Mouse (Mus musculus): ENCODE data around the gene 9030025P20Rik. TPM values are rescaled to one million over a fixed set of nuclear protein-coding genes. Genes with fewer than 3 reads are reported as not detected.
"Not testable (repeated sequence)": the region's sequence is repeated elsewhere in the genome, so short reads cannot be mapped to it uniquely, and the experiment has no call there.

The 9030025P20Rik gene
- 5.8 and 7.1 TPM in 2 replicates for polyA plus RNA-seq (2014; fragmentation: Nextera tagmentation; extraction: Ambion mirVana)

- not testable (repeated sequence) for H3K36me3 ChIP-seq (ENCODE audit: control insufficient read depth, insufficient read depth, low read length); H3K27ac ChIP-seq (replicated peaks in 1 of 2; ENCODE audit: control insufficient read depth in 1 of 2, insufficient read depth in 1 of 2, low read depth in 2 of 2, low read length in 2 of 2); H3K4me3 ChIP-seq (ENCODE audit: control insufficient read depth in 1 of 2, insufficient read depth in 1 of 2, low read depth in 1 of 2, low read length in 2 of 2); H3K9me3 ChIP-seq (ENCODE audit: control insufficient read depth, low read length); H3K27me3 ChIP-seq (ENCODE audit: control insufficient read depth, insufficient read depth, low read length); H3K9ac ChIP-seq (ENCODE audit: low read length); H3K4me1 ChIP-seq (ENCODE audit: control insufficient read depth in 2 of 2, insufficient read depth in 2 of 2, low read length in 2 of 2)
- no CpG with 5 or more reads among the region's 60 CpGs for WGBS
- peak; percentile 98 for ATAC-seq (ENCODE audit: insufficient number of reproducible peaks, insufficient read depth, low FRiP score, low read depth)
- peak within 1 kb of the TSS; percentile 35; the same call in 1 of the 2 replicates for H3K4me2 ChIP-seq (ENCODE audit: low read length)
These were observed at the start of gene 9030025P20Rik, which contains the start of gene Gm3417 for GRCm38 (mm10) chr17:14978362-14979038. Gene 9030025P20Rik, plus strand, starts transcription at chr17:14978468. Gene Gm3417, minus strand, starts transcription at chr17:14978790.

DNA sequence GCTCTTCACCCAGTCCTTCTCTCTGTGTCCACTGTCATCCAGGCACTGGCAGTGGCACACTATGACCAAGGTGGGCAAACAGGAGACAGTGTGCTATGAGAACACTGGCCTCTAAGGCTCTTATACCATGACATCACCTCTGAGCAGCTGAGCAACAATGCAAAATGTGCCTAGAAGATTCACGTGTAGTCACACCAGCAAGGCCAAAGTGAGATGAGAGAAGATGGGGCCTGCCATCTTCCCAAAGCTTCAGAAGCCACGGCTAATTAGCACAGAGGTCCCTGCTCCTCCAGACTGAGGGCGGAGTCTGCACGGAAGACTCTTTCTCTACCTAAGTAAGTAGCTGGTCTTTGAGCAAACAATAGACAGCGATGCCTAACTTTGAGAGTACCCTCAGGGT lies 49.6 kb upstream of the 9030025P20Rik start:
- ATAC-seq (ENCODE audit: insufficient number of reproducible peaks, insufficient read depth, low FRiP score, low read depth): no peak
- 64% methylated on average over 5 of the region's 5 CpGs for WGBS
- no peak overlapping the region for H3K4me3 ChIP-seq (ENCODE audit: control insufficient read depth in 1 of 2, insufficient read depth in 1 of 2, low read depth in 1 of 2, low read length in 2 of 2)
- H3K9ac ChIP-seq (ENCODE audit: low read length): no peak overlapping the region
- H3K27me3 ChIP-seq (ENCODE audit: control insufficient read depth, insufficient read depth, low read length): no peaks in the 10 kb centered on the region
- H3K27ac ChIP-seq (replicated peaks in 1 of 2; ENCODE audit: control insufficient read depth in 1 of 2, insufficient read depth in 1 of 2, low read depth in 2 of 2, low read length in 2 of 2): no peak overlapping the region
- H3K4me2 ChIP-seq (ENCODE audit: low read length): no peak overlapping the region
- H3K9me3 ChIP-seq (ENCODE audit: control insufficient read depth, low read length): no peaks in the 10 kb centered on the region
- no peaks in the 10 kb centered on the region for H3K4me1 ChIP-seq (ENCODE audit: control insufficient read depth in 2 of 2, insufficient read depth in 2 of 2, low read length in 2 of 2)
- H3K36me3 ChIP-seq (ENCODE audit: control insufficient read depth, insufficient read depth, low read length): no peaks in the 10 kb centered on the region

DNA sequence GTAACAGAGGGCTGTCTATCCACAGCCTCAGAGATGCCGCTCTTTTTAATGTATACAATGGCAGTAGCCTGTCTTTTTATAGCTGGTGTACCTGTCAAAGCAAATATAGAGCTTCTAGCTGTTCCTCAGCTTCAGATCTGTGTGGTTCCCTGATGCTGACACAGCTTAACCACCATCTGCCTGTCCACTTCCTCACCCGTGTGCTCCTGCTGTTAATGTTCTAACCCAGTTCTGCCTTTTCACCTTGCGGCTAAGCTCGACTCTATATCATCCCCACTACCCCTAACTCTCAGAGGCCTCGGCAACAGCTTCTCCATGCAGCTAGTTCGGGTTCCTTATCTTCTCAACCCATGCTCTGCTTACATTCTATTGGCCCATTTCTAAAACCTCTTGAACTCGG lies 47.6 kb upstream of the 9030025P20Rik start:
- no peaks in the 10 kb centered on the region for H3K36me3 ChIP-seq (ENCODE audit: control insufficient read depth, insufficient read depth, low read length)
- H3K27me3 ChIP-seq (ENCODE audit: control insufficient read depth, insufficient read depth, low read length): no peaks in the 10 kb centered on the region
- no peak overlapping the region for H3K9ac ChIP-seq (ENCODE audit: low read length)
- no peaks in the 10 kb centered on the region for H3K4me1 ChIP-seq (ENCODE audit: control insufficient read depth in 2 of 2, insufficient read depth in 2 of 2, low read length in 2 of 2)
- H3K4me2 ChIP-seq (ENCODE audit: low read length): no peak overlapping the region
- WGBS: 72% methylated on average over 7 of the region's 7 CpGs
- H3K4me3 ChIP-seq (ENCODE audit: control insufficient read depth in 1 of 2, insufficient read depth in 1 of 2, low read depth in 1 of 2, low read length in 2 of 2): no peak overlapping the region
- no peak for ATAC-seq (ENCODE audit: insufficient number of reproducible peaks, insufficient read depth, low FRiP score, low read depth)
- H3K27ac ChIP-seq (replicated peaks in 1 of 2; ENCODE audit: control insufficient read depth in 1 of 2, insufficient read depth in 1 of 2, low read depth in 2 of 2, low read length in 2 of 2): no peak overlapping the region
- H3K9me3 ChIP-seq (ENCODE audit: control insufficient read depth, low read length): no peaks in the 10 kb centered on the region

DNA sequence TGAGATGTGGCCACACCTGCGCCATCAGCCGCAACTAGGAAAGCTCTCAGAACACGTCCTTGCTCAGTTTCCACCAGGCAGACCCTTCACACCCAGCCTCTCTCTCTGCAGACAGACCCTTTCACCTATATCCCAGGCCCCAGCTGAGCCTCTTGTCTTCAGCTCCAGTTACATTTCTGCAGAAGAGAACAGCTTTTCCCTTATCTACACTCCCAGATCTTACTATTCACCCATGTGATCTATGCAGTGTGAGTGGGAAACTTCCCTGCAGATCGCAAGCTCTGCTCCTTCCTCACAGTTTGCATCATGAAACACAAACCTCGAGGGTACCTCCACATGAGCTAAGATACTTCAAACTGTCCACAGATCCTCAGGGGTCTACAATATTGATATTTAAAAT lies 46.8 kb upstream of the 9030025P20Rik start:
- Histone ChIP-seq H3K36me3 (ENCODE audit: control insufficient read depth, insufficient read depth, low read length) (no peaks in the 10 kb centered on the region), H3K9ac (ENCODE audit: low read length) (no peak overlapping the region), H3K4me2 (ENCODE audit: low read length) (no peak overlapping the region), H3K9me3 (ENCODE audit: control insufficient read depth, low read length) (no peaks in the 10 kb centered on the region), H3K27me3 (ENCODE audit: control insufficient read depth, insufficient read depth, low read length) (no peaks in the 10 kb centered on the region), H3K4me3 (ENCODE audit: control insufficient read depth in 1 of 2, insufficient read depth in 1 of 2, low read depth in 1 of 2, low read length in 2 of 2) (no peak overlapping the region), H3K27ac (replicated peaks in 1 of 2; ENCODE audit: control insufficient read depth in 1 of 2, insufficient read depth in 1 of 2, low read depth in 2 of 2, low read length in 2 of 2) (no peak overlapping the region), H3K4me1 (ENCODE audit: control insufficient read depth in 2 of 2, insufficient read depth in 2 of 2, low read length in 2 of 2) (no peaks in the 10 kb centered on the region)
- 72% methylated on average over 5 of the region's 5 CpGs for WGBS
- no peak for ATAC-seq (ENCODE audit: insufficient number of reproducible peaks, insufficient read depth, low FRiP score, low read depth)

GRCm38 (mm10) chr17:14935280-14935679 lies 43.0 kb upstream of the 9030025P20Rik start:
- H3K4me2 ChIP-seq (ENCODE audit: low read length); H3K4me1 ChIP-seq (ENCODE audit: control insufficient read depth in 2 of 2, insufficient read depth in 2 of 2, low read length in 2 of 2); H3K9me3 ChIP-seq (ENCODE audit: control insufficient read depth, low read length); H3K4me3 ChIP-seq (ENCODE audit: control insufficient read depth in 1 of 2, insufficient read depth in 1 of 2, low read depth in 1 of 2, low read length in 2 of 2); ATAC-seq (ENCODE audit: insufficient number of reproducible peaks, insufficient read depth, low FRiP score, low read depth); H3K9ac ChIP-seq (ENCODE audit: low read length); H3K27ac ChIP-seq (replicated peaks in 1 of 2; ENCODE audit: control insufficient read depth in 1 of 2, insufficient read depth in 1 of 2, low read depth in 2 of 2, low read length in 2 of 2); H3K36me3 ChIP-seq (ENCODE audit: control insufficient read depth, insufficient read depth, low read length); H3K27me3 ChIP-seq (ENCODE audit: control insufficient read depth, insufficient read depth, low read length): not testable (repeated sequence)
- 80% methylated on average over 14 of the region's 14 CpGs for WGBS

GRCm38 (mm10) chr17:14935841-14936605 lies 42.2 kb upstream of the 9030025P20Rik start:
- Histone ChIP-seq H3K36me3 (ENCODE audit: control insufficient read depth, insufficient read depth, low read length) (no peaks in the 10 kb centered on the region), H3K9me3 (ENCODE audit: control insufficient read depth, low read length) (no peaks in the 10 kb centered on the region), H3K27ac (replicated peaks in 1 of 2; ENCODE audit: control insufficient read depth in 1 of 2, insufficient read depth in 1 of 2, low read depth in 2 of 2, low read length in 2 of 2) (no peak overlapping the region), H3K27me3 (ENCODE audit: control insufficient read depth, insufficient read depth, low read length) (no peaks in the 10 kb centered on the region), H3K4me2 (ENCODE audit: low read length) (no peak overlapping the region), H3K4me1 (ENCODE audit: control insufficient read depth in 2 of 2, insufficient read depth in 2 of 2, low read length in 2 of 2) (no peaks in the 10 kb centered on the region), H3K9ac (ENCODE audit: low read length) (no peak overlapping the region), H3K4me3 (ENCODE audit: control insufficient read depth in 1 of 2, insufficient read depth in 1 of 2, low read depth in 1 of 2, low read length in 2 of 2) (no peak overlapping the region)
- ATAC-seq (ENCODE audit: insufficient number of reproducible peaks, insufficient read depth, low FRiP score, low read depth): no peak
- 53% methylated on average over 5 of the region's 5 CpGs for WGBS

- Histone ChIP-seq H3K9ac (ENCODE audit: low read length) (peak overlapping the region; percentile 92), H3K4me2 (ENCODE audit: low read length) (peak overlapping the region; percentile 95), H3K4me1 (ENCODE audit: control insufficient read depth in 2 of 2, insufficient read depth in 2 of 2, low read length in 2 of 2) (peaks cover 4 to 14% of the 10 kb centered on the region in 2 experiments; a peak in 3 of 4 replicates), H3K36me3 (ENCODE audit: control insufficient read depth, insufficient read depth, low read length) (peaks cover 26% of the 10 kb centered on the region), H3K4me3 (ENCODE audit: control insufficient read depth in 1 of 2, insufficient read depth in 1 of 2, low read depth in 1 of 2, low read length in 2 of 2) (peak overlapping the region; percentile 17 to 66; a peak in 3 of 4 replicates)
- H3K27ac ChIP-seq (replicated peaks in 1 of 2; ENCODE audit: control insufficient read depth in 1 of 2, insufficient read depth in 1 of 2, low read depth in 2 of 2, low read length in 2 of 2); H3K27me3 ChIP-seq (ENCODE audit: control insufficient read depth, insufficient read depth, low read length); ATAC-seq (ENCODE audit: insufficient number of reproducible peaks, insufficient read depth, low FRiP score, low read depth); H3K9me3 ChIP-seq (ENCODE audit: control insufficient read depth, low read length): not testable (repeated sequence)
- 62% methylated on average over 6 of the region's 6 CpGs for WGBS
These were observed 36.1 kb upstream of the 9030025P20Rik start for GRCm38 (mm10) chr17:14942181-14942580.
